Mouse (Mus musculus): ENCODE measurements around the gene Cx3cl1. TPM values are rescaled to one million over a fixed set of nuclear protein-coding genes. Genes with fewer than 3 reads are reported as not detected.

Cx3cl1 gene
- total and polyA plus RNA-seq, 2 experiments from 2014 or later: 105 to 111 TPM

- H3K9me3 ChIP-seq (ENCODE audit: low read length): no peaks in the 10 kb centered on the region
- TF ChIP-seq CTCF (IDR thresholded peaks at IDR 0.05): no peak
- WGBS: 93% methylated on average over 2 of the region's 2 CpGs
- no peaks in the 10 kb centered on the region for H3K27me3 ChIP-seq (ENCODE audit: insufficient read depth, low read length)
- no peak overlapping the region for H3K9ac ChIP-seq (replicated peaks; ENCODE audit: low read length, poor library complexity, severe bottlenecking)
- no peak for DNase-seq (ENCODE audit: low spot score)
- no peak for ATAC-seq (ENCODE audit: low FRiP score)
- H3K4me2 ChIP-seq (ENCODE audit: low read depth, low read length, poor library complexity, severe bottlenecking): no peak overlapping the region
- no peak overlapping the region for H3K27ac ChIP-seq (ENCODE audit: low read depth, low read length)
- H3K4me3 ChIP-seq (ENCODE audit: low read depth, low read length): no peak overlapping the region
- peaks cover 11% of the 10 kb centered on the region; the same call in 1 of the 2 replicates for H3K4me1 ChIP-seq (ENCODE audit: insufficient read depth, low read length)
- peaks cover 12% of the 10 kb centered on the region; the same call in 1 of the 2 replicates for H3K36me3 ChIP-seq (ENCODE audit: insufficient read depth, low read length)
Observed at GRCm38 (mm10) chr8:94776346-94776745, 4.5 kb downstream of the Cx3cl1 start.

GRCm38 (mm10) chr8:94778036-94778435 is 6.2 kb downstream of the Cx3cl1 start:
- no peak for TF ChIP-seq CTCF (IDR thresholded peaks at IDR 0.05)
- Histone ChIP-seq H3K4me3 (ENCODE audit: low read depth, low read length) (no peak overlapping the region), H3K9ac (replicated peaks; ENCODE audit: low read length, poor library complexity, severe bottlenecking) (no peak overlapping the region), H3K27me3 (ENCODE audit: insufficient read depth, low read length) (no peaks in the 10 kb centered on the region), H3K4me2 (ENCODE audit: low read depth, low read length, poor library complexity, severe bottlenecking) (no peak overlapping the region), H3K36me3 (ENCODE audit: insufficient read depth, low read length) (peaks cover 12% of the 10 kb centered on the region; the same call in 1 of the 2 replicates), H3K27ac (ENCODE audit: low read depth, low read length) (no peak overlapping the region), H3K9me3 (ENCODE audit: low read length) (no peaks in the 10 kb centered on the region), H3K4me1 (ENCODE audit: insufficient read depth, low read length) (peaks cover 12% of the 10 kb centered on the region; the same call in 1 of the 2 replicates)
- DNase-seq (ENCODE audit: low spot score): no peak
- whole genome bisulfite sequencing: 62% methylated on average over 10 of the region's 10 CpGs
- ATAC-seq (ENCODE audit: low FRiP score): no peak

GRCm38 (mm10) chr8:94778473-94778872 is 6.7 kb downstream of the Cx3cl1 start:
- WGBS: 59% methylated on average over 5 of the region's 5 CpGs
- H3K4me1 ChIP-seq (ENCODE audit: insufficient read depth, low read length): peaks cover 10% of the 10 kb centered on the region; the same call in 1 of the 2 replicates
- H3K27me3 ChIP-seq (ENCODE audit: insufficient read depth, low read length): no peaks in the 10 kb centered on the region
- H3K27ac ChIP-seq (ENCODE audit: low read depth, low read length): no peak overlapping the region
- H3K9ac ChIP-seq (replicated peaks; ENCODE audit: low read length, poor library complexity, severe bottlenecking): no peak overlapping the region
- H3K36me3 ChIP-seq (ENCODE audit: insufficient read depth, low read length): peaks cover 12% of the 10 kb centered on the region; the same call in 1 of the 2 replicates
- H3K4me3 ChIP-seq (ENCODE audit: low read depth, low read length): no peak overlapping the region
- no peak for ATAC-seq (ENCODE audit: low FRiP score)
- no peak for DNase-seq (ENCODE audit: low spot score)
- H3K4me2 ChIP-seq (ENCODE audit: low read depth, low read length, poor library complexity, severe bottlenecking): no peak overlapping the region
- TF ChIP-seq CTCF (IDR thresholded peaks at IDR 0.05): no peak
- no peaks in the 10 kb centered on the region for H3K9me3 ChIP-seq (ENCODE audit: low read length)

GRCm38 (mm10) chr8:94778895-94779533 is 7.2 kb downstream of the Cx3cl1 start:
- Histone ChIP-seq H3K9me3 (ENCODE audit: low read length) (no peaks in the 10 kb centered on the region), H3K36me3 (ENCODE audit: insufficient read depth, low read length) (peaks cover 12% of the 10 kb centered on the region; the same call in 1 of the 2 replicates), H3K27ac (ENCODE audit: low read depth, low read length) (no peak overlapping the region), H3K9ac (replicated peaks; ENCODE audit: low read length, poor library complexity, severe bottlenecking) (no peak overlapping the region), H3K4me3 (ENCODE audit: low read depth, low read length) (no peak overlapping the region), H3K4me2 (ENCODE audit: low read depth, low read length, poor library complexity, severe bottlenecking) (no peak overlapping the region), H3K4me1 (ENCODE audit: insufficient read depth, low read length) (peaks cover 10% of the 10 kb centered on the region; the same call in 1 of the 2 replicates), H3K27me3 (ENCODE audit: insufficient read depth, low read length) (no peaks in the 10 kb centered on the region)
- ATAC-seq (ENCODE audit: low FRiP score) (no peak), DNase-seq (ENCODE audit: low spot score) (no peak)
- 72% methylated on average over 10 of the region's 10 CpGs for WGBS
- TF ChIP-seq CTCF (IDR thresholded peaks at IDR 0.05): no peak

- no peaks in the 10 kb centered on the region for H3K27me3 ChIP-seq (ENCODE audit: insufficient read depth, low read length)
- 97% methylated on average over 16 of the region's 16 CpGs for WGBS
- no peak overlapping the region for H3K4me2 ChIP-seq (ENCODE audit: low read depth, low read length, poor library complexity, severe bottlenecking)
- no peak overlapping the region for H3K9ac ChIP-seq (replicated peaks; ENCODE audit: low read length, poor library complexity, severe bottlenecking)
- no peaks in the 10 kb centered on the region for H3K9me3 ChIP-seq (ENCODE audit: low read length)
- ATAC-seq (ENCODE audit: low FRiP score) (no peak), DNase-seq (ENCODE audit: low spot score) (no peak)
- no peak overlapping the region for H3K27ac ChIP-seq (ENCODE audit: low read depth, low read length)
- no peak for TF ChIP-seq CTCF (IDR thresholded peaks at IDR 0.05)
- peaks cover 10% of the 10 kb centered on the region; the same call in 1 of the 2 replicates for H3K4me1 ChIP-seq (ENCODE audit: insufficient read depth, low read length)
- H3K4me3 ChIP-seq (ENCODE audit: low read depth, low read length): no peak overlapping the region
- peaks cover 12% of the 10 kb centered on the region; the same call in 1 of the 2 replicates for H3K36me3 ChIP-seq (ENCODE audit: insufficient read depth, low read length)
Observed at GRCm38 (mm10) chr8:94779534-94780294, 7.9 kb downstream of the Cx3cl1 start.
